Mouse (Mus musculus) ES-Bruce4 (cell line): Measurements from ENCODE around the gene Hif1an.

Experiments used
- CTCF ChIP-seq: IDR thresholded peaks from one replicate; pipeline ENCODE4 v1.8.1; 2011; ENCODE audit warnings: low read depth, low read length
- EP300 ChIP-seq: IDR thresholded peaks from 2 replicates; pipeline ENCODE4 v1.6.1; 2011; ENCODE audit warnings: low read depth, low read length; ENCODE audit not compliant: insufficient read depth
- POLR2A ChIP-seq: IDR thresholded peaks from one replicate; pipeline ENCODE4 v1.8.1; 2011; ENCODE audit warnings: low read length; ENCODE audit not compliant: insufficient read depth

DNA sequence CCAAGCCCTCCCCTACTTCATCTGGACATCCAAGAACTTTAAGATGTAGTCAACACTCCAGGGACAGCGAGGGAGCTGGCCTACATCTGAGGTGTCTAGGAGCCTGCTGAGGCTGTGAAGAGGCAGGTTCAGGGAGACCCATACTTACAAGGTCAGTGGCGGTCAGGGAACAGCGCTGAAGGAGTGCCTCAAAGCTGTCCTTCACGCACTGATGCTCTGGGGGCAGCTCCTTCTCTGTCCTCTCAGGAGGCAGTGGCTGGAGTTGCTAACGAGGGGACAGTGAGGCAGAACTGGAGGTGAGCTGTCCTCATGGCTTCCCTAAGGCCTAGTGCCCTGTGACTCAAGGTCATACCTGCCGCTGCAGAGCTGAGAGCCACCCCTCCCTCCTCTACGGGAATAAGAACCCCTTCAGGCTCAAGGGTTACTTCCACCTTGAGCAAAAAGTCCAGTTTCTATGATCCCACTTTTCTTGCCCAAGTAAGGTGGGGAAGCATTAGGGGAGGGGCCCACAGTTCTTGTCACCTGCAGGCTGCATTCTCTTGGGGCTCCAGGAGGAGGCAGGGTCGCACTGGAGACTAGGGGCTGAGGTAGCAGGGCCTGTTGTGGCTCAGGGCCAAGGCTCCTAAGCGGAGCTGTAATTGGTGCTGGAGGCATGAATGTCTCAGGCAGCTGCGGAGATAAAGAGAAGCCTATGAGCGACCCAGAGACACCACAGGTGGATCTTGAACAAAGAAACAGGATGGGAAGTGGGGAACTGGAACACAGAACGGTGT is 44.5 kb upstream of the Hif1an start:
- TF ChIP-seq POLR2A (no peak), CTCF (peak; percentile 55), EP300 (no peak)
